Mouse (Mus musculus): ENCODE results near the gene Uggt1. TPM values are rescaled to one million over a fixed set of nuclear protein-coding genes. Genes with fewer than 3 reads are reported as not detected.
A peak's percentile ranks its signal among the peaks of the same experiment; 100 is the strongest.

The Uggt1 gene
- 10 to 100 TPM; 26.5 to 30.9 TPM for total RNA-seq (2021)
- long read RNA-seq, experiment 1, full-length matches to known transcripts, result 2 of 13 reads
- long read RNA-seq, experiment 1, partial matches to known transcripts, result 6 of 13 reads
- long read RNA-seq, experiment 1, other reads (novel, unspliced or antisense), result 5 of 13 reads
- long read RNA-seq, experiment 2, full-length matches to known transcripts, result 3 of 6 reads
- long read RNA-seq, experiment 2, partial matches to known transcripts, result 0 of 6 reads
- long read RNA-seq, experiment 2, other reads (novel, unspliced or antisense), result 3 of 6 reads

DNA sequence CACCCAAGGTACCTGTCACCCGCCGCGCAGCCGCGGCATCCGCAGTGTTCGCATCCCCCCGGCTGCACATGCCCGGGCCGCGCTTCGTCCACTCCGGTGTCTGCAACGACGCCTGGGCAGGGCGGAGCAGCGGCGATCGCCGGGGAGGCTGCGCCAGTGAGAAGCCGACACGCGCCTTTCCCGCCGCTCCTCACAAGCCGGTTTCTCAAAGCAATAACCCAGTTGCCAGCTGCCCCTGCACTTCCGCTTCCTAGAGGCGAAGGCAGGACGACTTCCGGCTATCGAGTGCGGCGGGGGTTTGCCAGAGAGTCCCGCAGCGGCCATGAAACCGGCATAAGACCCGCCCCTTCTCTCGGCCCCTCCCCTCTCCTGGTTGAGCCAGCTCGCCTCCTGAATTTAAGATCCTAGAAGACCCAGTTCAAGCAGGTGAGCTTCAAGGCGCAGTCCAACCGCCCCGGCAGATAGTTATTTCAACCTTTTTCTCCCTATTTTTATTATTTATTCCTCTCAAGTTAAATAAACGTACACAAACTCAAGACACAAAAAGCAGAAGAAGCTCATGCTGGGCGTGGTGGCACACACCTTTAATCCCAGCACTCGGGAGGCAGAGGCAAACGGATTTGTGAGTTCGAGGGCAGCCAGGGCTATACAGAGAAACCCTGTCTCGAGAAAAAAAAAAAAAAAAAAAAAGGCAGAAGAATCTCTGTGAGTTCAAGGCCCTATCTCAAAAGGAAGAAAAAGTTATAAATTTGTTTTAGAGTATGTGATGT is at the start of gene Uggt1:
Gene Uggt1, minus strand, starts transcription at position 663 of the 770 bp plus-strand sequence.
- intact Hi-C loops (cut with DNase I), result no loop called here

DNA sequence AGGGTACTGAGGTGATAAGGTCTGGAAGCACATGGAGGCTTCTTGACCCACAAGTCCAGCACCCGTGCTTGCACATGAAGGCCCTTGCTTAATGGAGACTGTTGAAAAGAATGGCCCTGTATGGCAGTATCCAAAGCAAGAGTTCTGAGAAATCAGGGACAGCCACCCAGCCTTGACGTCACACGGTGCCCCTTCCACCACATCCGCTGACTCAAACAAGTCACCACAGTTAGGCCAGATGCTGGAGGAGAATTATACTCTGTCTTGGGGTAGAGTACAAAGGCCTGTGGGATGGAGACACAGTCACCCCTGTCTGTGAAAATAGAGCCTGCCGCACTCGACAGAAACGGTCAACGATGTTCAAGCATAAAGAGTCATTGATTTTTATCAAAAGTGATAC is 49.0 kb upstream of the Uggt1 start:
- intact Hi-C loops (cut with DNase I), result no loop called here
- DNase-seq, result no peak

More for the DNA sequence above, at the start of gene Uggt1:
- peak; percentile 90 to 94 for DNase-seq

DNA sequence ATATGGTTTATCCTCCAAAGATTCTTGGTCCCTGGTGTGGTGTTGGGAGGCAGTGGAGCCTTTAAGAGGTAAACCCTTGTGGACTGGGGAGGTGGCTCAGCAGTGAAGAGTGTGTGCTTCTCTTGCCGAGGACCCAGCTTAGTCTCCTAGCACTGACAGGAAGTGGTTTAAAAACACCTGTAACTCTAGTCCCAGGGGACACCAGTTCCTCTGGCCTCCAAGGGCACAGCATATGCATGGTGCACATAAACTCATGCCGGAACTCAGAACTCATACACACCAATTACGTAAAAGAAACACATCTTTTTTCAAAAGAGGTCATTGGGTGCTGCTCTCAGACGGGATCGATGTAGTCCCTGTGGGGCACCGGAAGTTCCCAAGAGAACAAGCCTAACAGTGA is 37.3 kb upstream of the Uggt1 start:
- intact Hi-C loops (cut with DNase I), result no loop called here
- no peak for DNase-seq

DNA sequence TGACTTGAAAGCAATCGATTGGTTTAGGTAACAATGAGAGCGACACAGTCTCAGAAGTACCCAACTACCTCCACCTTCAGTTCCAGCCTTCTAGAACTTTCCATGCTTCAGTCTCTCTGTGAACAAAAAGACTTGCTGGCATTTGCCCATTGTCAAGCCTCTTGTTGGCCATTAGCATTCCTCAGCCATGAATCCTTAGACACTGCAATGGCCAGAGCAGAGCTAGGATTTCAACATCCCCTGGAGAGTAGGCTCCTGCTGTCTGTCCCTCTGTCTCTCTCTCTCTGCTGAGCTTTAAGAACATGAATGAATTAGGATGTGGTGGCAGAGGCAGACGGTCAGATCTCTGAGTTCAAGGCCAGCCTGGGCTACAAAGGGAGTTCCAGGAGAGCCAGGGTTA is 36.4 kb upstream of the Uggt1 start:
- DNase-seq, result no peak
- intact Hi-C loops (cut with DNase I), result no loop called here

DNA sequence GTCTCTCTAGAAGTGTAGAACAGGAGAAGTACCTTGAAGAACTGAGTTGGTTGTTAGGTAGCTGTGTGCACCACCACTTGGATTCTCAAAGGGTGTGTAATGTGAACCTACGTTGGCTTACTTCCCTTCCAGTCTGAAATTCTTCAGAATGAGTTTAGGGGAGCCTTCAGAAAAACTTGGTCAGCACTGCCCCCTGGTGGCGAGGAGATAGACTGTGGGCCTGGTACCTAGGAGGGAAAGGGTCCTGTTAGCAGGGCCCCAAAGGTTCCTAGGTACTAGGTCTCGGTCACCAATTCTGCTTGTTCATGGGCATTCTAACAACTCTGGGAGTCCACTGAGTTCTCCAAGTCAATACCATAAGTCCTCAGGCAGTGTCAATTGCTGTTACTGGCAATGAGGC is 34.7 kb upstream of the Uggt1 start:
- peak; percentile 87 to 91 for DNase-seq
- intact Hi-C loops (cut with DNase I), result loop anchor here (5.0 kb wide), 2 partner anchors 57 to 137 kb away; no protein-coding TSS in a partner anchor

DNA sequence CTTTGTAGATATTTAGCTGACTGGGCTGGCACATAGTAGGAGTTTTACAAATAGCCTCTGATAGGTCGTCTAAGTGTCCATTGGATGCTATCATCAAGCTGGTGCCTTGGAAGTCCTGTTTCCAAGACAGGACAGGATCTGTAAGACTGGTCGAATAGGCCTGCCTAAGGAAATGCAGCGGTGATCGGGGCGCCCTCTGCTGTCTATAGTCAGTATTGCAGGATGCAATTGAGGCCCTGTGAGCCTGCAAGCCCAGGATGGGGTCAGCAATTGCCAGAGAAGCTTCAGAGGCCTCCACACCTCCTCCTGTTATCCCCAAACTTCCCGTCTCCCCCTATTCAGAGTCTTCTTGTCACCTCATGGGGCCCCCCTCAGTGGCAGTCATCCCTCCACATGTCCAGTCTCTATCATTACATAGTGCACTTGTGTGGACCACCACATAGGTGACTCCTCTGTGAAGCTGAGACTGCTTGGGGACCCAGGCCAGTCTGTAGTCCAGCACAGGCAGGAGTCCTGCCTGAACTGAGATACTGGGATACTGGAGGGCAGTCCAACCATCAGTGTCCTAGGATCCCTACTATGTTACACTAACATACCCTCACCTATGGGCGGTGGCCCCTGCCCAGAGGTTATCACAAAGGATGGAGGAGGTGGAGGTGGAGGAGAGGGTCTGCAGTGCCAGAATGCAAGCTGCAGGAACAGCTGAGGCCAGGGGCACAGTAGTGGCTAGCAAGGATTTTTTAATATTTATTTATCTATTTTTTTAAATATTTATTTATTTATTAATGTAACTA is 32.9 kb upstream of the Uggt1 start:
- peak; percentile 85 to 92 for DNase-seq
- intact Hi-C loops (cut with DNase I), result loop anchor here (1.0 to 5.0 kb wide), 3 partner anchors 22 to 135 kb away; no protein-coding TSS in a partner anchor

DNA sequence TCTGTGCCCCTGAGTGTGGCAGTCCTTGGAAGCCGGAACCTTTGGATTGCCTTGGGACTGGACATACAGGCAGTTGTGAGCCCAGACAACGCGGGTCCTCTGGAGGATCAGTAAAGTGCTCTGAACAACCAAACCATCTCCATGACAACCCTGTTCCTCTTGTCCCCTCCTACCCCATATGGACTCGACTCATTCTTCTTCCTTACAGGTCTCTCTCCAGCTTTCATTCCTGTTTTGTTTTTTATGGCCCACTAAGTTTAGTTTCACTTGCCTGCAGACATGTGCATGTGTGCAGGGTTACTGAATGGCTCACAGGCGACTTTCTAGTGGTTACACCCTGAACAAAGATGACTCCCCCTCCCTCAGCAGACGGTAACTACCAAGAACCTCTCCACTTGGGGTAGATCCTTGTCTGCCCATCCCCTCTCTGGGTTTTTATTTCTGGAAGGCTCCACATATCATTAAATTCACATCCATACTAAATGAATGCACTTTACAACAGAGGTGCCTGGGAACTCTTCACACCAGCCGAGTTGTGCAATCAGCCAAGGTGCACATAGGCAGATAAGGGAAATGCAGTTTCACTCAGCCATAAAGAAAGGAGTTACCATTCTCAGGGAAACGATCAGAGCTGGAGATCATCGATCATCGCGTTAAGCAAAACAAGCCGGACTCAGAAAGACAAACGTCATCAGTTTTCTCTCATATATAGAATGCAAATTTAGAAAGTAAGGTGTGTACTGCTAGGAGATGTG is 31.3 kb upstream of the Uggt1 start:
- intact Hi-C loops (cut with DNase I), result loop anchor here (5.0 kb wide), 2 partner anchors 54 to 134 kb away; no protein-coding TSS in a partner anchor
- DNase-seq, result no peak

DNA sequence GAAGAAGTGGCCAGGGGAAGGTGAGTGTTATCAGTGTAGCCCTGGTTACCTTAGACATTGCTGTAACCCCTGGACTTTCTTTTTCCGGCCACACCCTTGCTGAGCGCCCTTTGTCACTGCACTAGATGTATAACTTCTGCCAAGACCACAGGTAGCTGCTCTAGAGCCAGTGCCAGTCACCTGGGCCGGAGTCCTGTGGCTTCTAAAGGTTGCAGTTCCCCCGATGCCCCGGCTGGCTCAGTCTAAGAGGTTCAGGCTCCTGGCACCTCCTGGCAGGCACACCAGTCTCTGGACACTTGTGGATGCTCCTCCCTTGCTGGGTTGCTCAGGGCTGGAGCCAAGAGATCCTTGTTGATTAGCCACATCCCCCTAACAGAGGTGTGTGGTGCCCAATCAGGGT is 29.9 kb upstream of the Uggt1 start, which contains the start of gene Neurl3:
Gene Neurl3, minus strand, starts transcription at position 225 of the 400 bp plus-strand sequence.
- no peak for DNase-seq
- intact Hi-C loops (cut with DNase I), result no loop called here

DNA sequence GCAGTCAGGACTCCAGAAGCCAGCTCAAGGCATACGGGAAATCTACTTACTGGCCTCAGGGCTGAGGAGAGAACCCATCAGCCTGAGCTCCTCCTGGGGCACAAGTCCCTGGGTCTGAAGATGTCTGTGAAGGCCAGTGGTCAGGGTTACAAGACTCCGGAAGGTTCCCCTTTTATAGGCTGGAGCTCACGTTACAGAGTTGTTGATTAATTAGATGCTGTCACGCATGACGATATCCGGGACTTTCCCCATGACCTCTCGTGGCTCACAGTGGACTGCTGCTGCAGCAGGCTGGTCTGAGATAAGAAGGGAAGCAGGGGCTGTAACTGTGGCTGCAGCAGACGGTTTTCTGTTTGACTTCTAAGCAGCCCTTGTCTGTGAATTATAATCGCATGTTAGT is 28.8 kb upstream of the Uggt1 start:
- DNase-seq, result peak; percentile 40 to 53
- intact Hi-C loops (cut with DNase I), result loop anchor here (1.0 kb wide), 1 partner anchor 18 kb away; no protein-coding TSS in a partner anchor

DNA sequence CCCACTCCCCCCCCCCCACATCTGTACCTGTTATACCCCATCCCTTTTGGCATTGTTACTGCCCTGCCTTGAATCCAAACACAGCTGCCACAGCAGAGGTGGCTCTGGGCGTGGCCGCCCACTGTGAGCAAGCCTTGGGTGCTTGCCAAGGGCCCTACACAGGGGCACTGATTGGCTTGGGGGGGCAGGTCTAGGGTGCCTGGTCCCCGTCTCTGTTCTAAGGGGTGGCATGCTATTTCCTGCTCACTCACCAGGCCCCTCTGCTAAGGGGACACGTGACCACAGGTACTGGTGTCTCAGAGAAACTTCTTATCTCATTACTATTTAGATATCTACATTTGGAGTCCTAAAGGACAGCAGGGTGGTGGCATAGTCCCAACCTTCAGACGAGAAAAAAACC is 28.0 kb upstream of the Uggt1 start:
- DNase-seq, result peak in 1 of 2 experiments; percentile 53
- intact Hi-C loops (cut with DNase I), result no loop called here

DNA sequence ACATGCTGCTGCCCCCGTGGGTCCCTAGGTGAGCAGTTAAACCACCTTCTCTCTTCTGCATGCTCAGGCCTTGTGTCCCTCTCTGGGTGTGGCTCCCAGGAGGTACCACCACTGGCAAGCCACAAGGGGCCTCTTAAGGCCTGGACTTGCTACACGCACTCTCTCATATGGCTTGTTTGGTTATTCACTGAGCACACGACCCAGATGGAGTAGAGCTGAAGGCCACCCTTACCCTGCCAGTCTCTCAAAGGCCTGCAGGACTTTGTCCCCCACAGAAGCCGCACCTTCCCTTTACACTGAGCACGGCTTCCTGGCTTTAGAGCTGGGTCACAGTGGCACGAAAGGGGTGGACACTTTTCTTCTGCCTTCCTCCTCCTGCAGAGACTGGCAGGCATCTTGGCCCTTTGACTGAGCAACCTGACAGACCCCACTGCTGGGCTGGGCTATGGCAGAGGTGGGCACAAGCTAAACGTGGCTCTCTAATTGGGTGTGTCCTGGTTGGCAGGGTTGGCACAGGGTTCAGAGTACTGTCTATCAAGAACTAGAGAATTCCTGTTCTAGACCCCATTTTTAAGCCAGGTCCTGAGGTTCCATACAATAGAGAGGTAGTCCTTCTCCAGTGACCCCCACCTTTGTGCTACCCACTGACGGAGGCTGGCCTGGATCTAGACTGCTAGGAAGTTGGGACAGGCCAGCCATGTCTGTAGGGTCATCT is 27.2 kb upstream of the Uggt1 start:
- no peak for DNase-seq
- intact Hi-C loops (cut with DNase I), result no loop called here

DNA sequence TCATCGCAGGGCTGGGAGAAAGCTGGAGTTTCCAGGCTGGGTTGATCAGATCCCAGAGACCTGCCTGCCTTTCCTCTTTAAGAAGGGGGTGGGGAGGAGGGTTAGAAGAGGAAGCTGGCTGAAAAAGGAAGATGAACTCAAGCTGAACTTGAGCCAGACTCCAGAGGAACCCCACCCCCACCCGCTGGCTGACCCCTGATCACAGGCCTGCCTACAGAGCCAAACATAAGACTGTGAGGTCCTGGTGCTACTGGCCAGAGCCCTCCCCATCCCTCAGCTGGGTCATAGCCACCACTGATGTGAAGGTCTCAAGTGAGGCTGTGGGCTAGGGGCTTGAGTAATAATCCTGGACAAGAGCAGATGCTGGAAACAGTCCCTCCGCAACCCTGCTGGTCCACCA is 26.1 kb upstream of the Uggt1 start:
- intact Hi-C loops (cut with DNase I), result no loop called here
- DNase-seq, result peak; percentile 36 to 44

DNA sequence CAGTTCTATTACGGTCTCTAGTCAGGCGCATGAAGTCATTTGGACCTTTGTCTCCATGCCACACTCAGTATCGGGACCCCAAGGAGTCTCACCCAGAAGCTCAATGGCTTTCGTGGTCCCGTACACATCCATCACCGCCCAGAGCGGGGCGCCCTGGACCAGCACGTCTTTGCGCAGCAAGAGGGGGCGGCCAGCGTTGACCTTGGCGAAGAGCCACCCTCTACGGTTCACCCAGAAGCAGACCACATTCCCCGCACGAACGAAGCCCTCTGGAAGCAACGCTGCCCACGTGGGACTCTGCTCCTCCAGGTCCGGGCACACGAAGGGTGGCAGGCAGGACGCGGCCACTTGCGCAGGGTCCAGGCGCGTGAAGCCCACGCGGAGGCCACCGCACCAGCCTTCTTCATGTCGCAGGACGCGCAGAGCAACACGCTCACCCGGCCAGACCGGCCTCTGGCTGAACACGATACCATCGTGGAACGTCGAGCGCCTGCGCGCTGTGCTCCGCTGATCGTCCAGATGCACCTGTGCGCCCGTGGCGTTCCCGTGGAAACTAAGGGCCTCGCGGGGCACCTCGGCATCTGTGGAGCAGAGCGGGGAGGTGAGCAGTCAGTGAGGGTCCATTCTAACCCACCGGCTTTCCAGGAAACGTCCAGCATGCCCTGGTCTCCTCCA is 24.7 kb upstream of the Uggt1 start:
- no peak for DNase-seq

DNA sequence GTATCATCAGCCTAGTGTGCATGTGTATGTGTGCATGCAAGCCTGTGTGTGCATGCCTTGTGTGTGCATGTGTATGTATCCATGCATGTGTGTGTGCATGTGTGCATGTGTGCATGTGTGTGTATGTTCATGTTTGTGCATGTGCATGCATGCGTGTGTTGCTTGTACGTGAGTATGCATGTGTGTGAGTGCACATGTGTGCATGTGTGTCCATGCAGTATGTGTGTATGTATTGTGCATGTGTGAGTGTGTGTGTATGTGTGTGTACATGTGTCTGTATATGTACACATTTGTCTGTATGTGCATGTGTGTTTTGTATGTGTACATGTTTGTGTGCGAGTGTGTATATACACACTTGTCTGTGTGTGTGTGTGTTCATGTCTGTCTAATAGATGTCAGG is 23.1 kb upstream of the Uggt1 start:
- intact Hi-C loops (cut with DNase I), result loop anchor here (10.0 kb wide), 1 partner anchor 203 kb away; the partner anchor contains the start of gene Hs6st1
- no peak for DNase-seq

More for the DNA sequence above, 24.7 kb upstream of the Uggt1 start:
- intact Hi-C loops (cut with DNase I), result loop anchor here (10.0 kb wide), 1 partner anchor 204 kb away; the partner anchor contains the start of gene Hs6st1

DNA sequence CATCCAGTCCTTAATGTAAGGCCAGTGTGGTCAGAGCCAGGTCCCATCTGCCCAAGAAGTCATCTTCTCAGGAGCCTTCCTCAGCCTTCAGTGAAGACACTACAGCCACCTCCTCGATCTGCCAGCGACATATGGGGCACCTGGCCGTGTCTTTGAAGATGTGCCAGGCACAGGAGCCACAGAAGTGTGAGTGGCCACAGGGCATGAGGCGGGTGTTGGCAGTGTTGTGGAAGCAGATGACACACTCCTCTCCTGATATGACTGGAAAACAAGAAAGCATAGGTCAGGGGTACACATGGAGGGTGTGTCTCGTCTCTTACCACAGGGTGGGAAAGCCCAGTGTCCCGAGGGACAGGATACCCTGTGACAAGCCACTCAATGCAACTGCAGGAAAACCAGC is 21.8 kb upstream of the Uggt1 start:
- intact Hi-C loops (cut with DNase I), result loop anchor here (10.0 kb wide), 1 partner anchor 201 kb away; the partner anchor contains the start of gene Hs6st1
- no peak for DNase-seq

DNA sequence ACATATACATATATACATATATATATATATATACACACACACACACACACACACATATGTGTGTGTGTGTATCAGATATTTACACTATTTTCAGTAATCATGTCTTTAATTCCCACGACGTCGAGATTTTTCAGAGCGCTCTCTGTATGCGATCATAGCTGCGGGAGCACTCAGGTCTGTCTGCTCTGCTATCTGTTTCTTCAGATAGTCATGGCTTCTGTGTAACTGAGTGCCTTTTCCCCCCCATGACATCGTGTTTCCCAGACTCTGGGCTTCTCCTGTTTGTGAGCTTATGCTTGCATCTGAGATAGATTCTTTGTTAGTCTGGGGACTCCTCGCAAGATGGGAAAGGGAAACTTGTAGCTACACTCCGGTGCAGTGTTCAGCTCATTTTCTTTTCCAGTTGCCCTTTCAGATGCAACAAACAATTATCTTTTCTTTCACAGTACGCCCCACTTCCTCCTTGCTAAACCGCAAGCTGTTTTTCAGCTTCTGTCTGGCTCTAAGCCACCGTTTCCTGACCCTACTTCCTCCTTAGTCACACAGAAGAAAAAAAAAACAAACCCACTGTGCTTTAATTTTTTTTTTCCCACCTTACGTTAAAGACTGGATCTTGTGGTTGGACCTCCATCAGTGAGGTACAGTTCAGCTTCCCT is 19.4 kb upstream of the Uggt1 start:
- intact Hi-C loops (cut with DNase I), result loop anchor here (10.0 kb wide), 1 partner anchor 199 kb away; the partner anchor contains the start of gene Hs6st1

DNA sequence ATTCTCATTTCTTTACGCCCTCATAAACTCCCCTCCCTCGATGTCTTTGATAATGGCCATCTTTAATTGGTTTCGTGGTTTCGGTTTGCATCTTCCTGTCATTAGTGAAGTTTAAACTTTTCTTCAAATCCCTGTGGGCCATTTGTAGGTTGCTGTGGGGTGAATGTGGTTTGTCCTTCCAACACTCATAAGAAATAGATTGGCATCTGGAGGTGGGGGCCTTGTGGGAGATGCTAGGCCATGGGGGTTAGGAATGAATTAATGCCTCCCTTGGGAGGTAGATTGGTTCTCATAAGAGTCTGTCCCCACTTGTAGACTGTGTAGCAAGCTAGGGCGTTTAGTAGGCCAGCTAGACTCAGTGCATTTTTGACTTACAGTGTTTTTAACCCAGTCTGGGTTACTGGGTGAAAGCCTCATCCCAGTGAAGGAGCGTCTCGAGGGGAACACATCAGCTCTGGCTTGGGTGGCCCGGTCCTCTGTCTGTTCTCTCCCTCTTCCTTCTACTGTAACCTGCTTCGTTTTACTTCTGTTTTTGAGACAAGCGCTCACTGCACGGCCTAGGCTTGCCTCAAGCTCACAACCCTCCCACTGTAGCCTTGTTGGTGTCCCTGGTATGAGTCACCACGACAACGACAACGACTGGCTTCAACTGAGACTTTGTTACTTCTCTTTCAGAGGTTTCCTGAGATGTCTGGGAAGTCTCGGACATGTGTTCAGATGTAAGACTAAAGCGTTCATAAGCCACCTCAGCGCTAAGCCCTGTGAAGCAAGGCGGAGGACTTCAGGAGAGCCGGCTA is 17.4 kb upstream of the Uggt1 start:
- peak in 1 of 2 experiments; percentile 14 for DNase-seq
- intact Hi-C loops (cut with DNase I), result loop anchor here (10.0 kb wide), 1 partner anchor 197 kb away; the partner anchor contains the start of gene Hs6st1

More for the DNA sequence above, 19.4 kb upstream of the Uggt1 start:
- DNase-seq, result peak; percentile 56 to 77
